Mouse (Mus musculus) skeletal muscle tissue, adult 2 months (tissue): ENCODE results near the gene Jmjd6.
"Not testable (repeated sequence)": the region's sequence is repeated elsewhere in the genome, so short reads cannot be mapped to it uniquely, and the experiment has no call there.

ENCODE experiments used
- DNase-seq: peaks from one replicate; pipeline ENCODE4 v3.0.0-alpha.2; 2012; ENCODE audit warnings: low read depth, low spot score

Jmjd6 gene

GRCm38 (mm10) chr11:116851576-116852290 is 8.5 kb upstream of the Jmjd6 start:
- DNase-seq = no peak

GRCm38 (mm10) chr11:116850833-116851477 is 7.7 kb upstream of the Jmjd6 start:
- no peak for DNase-seq

- DNase-seq = no peak
Measured at GRCm38 (mm10) chr11:116850085-116850484, 6.8 kb upstream of the Jmjd6 start.

DNA sequence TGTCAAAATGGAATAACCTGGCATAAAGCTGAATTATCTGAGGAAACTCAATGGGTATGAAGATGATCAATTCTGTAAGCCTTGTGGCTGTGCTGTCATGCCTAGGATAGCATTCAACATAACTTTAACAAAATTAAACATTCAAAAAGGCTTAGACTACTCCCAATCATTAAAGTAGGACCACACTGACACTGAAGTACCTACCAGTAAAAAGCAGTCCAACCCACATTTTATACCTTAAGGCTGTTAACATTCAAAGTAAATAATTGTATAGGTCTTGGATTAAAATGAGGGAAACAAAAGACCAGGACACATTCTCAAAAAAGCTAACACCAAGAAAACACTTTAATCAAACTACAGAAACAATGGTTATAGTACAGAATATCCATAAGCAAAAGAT is 6.3 kb upstream of the Jmjd6 start:
- no peak for DNase-seq

GRCm38 (mm10) chr11:116848877-116849178 is 5.6 kb upstream of the Jmjd6 start:
- not testable (repeated sequence) for DNase-seq

DNA sequence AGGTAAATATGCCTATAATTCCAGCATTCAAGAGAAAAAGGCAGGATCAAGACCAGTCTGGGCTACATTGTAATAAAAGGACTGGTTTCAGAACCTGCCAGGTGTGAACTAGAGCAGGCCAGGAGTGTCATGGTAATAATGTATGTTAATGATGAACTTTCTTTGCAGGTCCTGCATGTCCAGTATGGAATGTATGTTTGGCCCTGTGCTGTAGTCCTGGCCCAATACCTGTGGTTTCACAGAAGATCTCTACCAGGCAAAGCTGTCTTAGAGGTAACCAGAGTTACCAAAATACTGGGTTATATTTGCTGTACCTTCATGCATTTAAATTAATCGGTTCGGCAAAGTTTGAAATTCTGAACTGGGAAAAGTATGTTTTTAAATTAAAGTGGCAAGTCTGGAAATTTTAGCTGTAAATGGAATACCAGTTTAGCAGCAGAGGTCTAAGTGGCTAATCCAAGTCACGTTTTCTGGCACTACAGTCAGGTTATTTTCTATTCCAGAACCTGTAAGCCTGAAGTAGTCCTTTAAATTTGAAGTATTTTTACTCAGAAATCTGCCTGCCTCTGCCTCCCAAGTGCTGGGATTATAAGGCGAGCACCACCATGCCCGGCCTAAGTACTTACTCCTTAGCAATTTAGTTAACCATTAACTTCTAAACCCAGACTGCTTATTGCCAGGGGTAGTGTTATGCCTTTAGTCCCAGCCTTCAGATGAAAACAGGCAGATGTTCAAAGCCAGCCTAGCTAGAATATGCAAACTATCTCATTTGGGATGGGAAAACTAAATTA is 5.0 kb upstream of the Jmjd6 start:
- no peak for DNase-seq

GRCm38 (mm10) chr11:116847187-116848085 is 4.2 kb upstream of the Jmjd6 start:
- DNase-seq = no peak

GRCm38 (mm10) chr11:116846593-116847181 is 3.4 kb upstream of the Jmjd6 start:
- no peak for DNase-seq

- DNase-seq = peak; percentile 54
Measured at GRCm38 (mm10) chr11:116842531-116843260, 553 bp downstream of the Jmjd6 start.

DNA sequence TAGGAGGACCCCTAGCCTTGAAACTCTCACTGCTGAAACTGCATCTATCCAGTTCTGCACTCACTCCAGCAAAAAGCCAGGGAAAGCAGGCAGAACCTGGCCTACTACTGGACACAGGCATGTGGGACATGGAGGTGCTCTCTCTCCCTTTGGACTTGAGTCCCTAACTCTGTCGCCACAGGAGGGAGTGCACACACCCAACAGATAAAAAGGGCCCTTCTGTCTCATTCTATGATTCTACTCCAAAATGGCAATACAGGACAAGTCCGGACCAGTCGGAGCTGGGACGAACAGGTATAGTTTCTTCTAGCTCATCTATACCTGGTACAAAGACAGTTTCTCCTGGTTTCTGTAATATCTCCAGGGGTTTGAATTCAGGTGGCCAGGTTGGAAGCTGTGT is 2.5 kb downstream of the Jmjd6 start:
- no peak for DNase-seq

- no peak for DNase-seq
Measured at GRCm38 (mm10) chr11:116839601-116840000, 3.6 kb downstream of the Jmjd6 start.

- peak; percentile 86 for DNase-seq
Measured at GRCm38 (mm10) chr11:116838936-116839335, 4.3 kb downstream of the Jmjd6 start.

- no peak for DNase-seq
Measured at GRCm38 (mm10) chr11:116837441-116837840, 5.8 kb downstream of the Jmjd6 start.

DNA sequence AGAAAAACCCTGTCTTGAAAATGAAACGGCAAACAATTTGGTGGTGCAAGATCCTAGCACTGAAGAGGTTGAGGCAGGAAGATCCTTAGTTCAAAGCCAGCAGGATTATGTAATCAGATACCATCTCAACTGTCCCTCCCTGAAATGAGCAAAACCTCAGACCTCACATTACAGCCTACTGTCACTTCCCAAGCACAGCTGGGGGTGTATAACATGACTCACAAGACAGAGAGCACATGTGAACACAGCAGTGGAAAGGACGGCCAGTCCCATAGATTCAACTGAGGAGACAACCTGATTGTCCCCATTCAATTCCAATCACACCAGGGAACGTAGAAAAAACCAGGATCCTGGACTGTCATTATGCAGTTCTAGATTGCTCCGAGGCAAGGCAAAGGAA is 7.0 kb downstream of the Jmjd6 start:
- no peak for DNase-seq

DNA sequence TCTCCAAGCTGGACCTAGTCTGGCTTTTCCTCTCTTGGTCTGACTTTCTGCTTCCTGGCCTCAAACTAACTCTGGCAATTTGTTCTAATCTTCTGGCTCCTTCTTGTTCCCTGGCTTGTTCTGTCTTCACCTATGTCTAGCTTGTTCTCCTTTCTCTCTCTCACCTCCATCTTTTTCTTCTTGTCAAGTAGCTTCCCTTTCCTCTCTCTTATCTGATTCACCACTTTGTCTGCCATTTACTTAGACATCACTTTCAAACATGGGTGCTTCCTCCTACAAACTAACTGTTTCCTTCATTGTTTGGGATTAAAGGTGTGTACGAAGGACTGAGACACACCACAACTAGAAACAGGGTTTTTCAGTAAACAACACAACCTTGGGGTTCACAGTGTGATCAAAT is 8.3 kb downstream of the Jmjd6 start:
- DNase-seq = no peak

GRCm38 (mm10) chr11:116832172-116832685 is 11.0 kb downstream of the Jmjd6 start:
- DNase-seq = no peak

DNA sequence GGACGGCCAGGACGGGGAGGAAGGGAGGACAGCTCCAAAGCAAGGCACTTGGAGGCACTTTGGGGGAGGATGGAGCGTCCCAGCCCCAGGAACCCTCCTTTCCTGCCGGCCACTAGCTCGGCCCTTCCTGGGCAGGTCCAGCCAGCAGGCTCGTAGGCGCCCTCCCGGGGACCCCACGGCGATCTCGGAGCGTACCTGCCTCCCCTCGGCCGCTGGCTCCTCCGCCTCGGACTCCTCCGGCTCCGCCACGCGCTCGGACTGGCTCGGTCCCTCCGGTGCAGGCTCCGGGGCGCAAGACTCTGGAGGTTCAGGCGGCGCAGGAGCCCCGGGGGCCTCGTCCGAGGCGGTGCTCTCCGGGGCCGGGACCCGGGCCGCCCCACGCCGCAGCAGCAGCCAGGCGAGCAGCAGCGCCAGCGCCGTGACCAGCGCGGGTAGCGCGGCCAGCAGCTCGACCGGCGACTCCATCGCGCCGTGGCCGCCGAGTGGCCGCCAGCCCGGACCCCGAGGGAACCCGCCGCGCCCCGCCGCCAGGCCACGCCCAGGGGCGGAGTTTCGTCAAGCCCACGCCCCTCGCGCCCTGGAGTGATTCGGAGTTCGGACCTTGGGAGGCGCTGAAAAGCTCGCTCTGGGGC is 15.6 kb downstream of the Jmjd6 start, which contains the start of gene Mxra7:
TSS of gene Mxra7 (minus strand) at position 513 of the 632 bp plus-strand sequence.
- DNase-seq = peak; percentile 58

DNA sequence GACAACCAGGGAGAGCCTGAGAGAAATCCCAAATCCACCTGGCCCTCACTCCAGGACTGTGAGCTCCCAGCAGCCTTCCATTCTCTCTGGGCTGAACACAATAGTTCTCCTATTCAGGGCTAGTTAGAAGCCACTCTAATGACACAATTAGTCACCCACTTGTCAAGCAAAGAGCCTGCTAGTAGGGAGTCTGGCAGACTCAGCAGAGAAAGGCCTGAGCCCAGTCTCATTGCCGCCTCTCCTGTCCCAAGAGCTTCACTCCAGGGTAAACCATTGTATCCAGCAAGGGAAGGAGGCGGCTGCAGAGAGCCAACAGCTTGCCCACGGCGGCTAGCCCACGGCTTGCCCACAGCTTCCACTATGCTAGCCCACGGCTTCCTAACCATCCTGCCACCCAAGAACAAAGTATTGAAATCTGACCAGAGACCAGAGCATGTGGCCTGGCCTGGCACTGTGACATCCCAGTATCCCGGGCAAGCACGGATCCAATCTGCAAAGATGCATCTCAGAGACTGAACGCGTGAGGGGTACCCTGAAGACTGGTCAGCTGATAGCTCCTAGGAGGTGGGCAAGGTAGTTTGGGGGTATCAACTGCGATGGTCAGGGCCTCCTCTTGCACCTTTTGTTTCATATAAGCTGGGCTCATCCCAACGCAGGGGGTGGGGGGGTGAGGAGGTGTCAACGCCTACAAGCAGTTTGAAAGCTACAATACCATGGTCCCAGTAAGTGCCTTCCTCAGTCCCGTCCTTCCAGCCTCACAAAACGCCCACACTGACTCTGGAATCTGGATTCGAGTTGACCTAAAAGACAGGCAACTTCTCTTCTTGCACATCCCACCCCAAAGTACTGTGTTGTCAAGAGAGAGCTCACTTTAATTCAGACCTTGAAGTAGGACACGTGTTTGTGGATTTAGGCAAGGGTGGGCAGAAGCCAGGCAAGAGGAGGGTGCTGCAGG is 16.4 kb downstream of the Jmjd6 start:
- DNase-seq = no peak

GRCm38 (mm10) chr11:116825230-116825629 is 18.0 kb downstream of the Jmjd6 start:
- no peak for DNase-seq
